Mouse (Mus musculus) hindbrain, postnatal 0 days (tissue): ENCODE measurements around the gene Isg20. TPM values are rescaled to one million over a fixed set of nuclear protein-coding genes. Genes with fewer than 3 reads are reported as not detected.
A peak's percentile ranks its signal among the peaks of the same experiment; 100 is the strongest.

Source experiments
- ATAC-seq: fragments of 200-750 bp; cut with Nextera tagmentation; 2 replicates; pipeline ENCODE4 v1.8.0; 2017; ENCODE audit warnings: mild to moderate bottlenecking, moderate TSS enrichment, moderate library complexity
- DNase-seq: peaks from one replicate; pipeline ENCODE4 v3.0.0-alpha.2; 2015; ENCODE audit warnings: low spot score
- H3K27ac ChIP-seq: fragments of 300-500 bp; sonication (generic); 2 replicates; pipeline ENCODE4 v1.5.1; 2014; ENCODE audit warnings: mild to moderate bottlenecking
- H3K27me3 ChIP-seq: fragments of 300-500 bp; sonication (generic); 2 replicates; pipeline ENCODE4 v1.6.1; 2014; ENCODE audit warnings: low read length, mixed read lengths; ENCODE audit not compliant: insufficient read depth
- H3K36me3 ChIP-seq: fragments of 300-500 bp; sonication (generic); 2 replicates; pipeline ENCODE4 v1.6.1; 2014; ENCODE audit warnings: low read length, mixed read lengths; ENCODE audit not compliant: insufficient read depth
- H3K4me1 ChIP-seq: fragments of 300-500 bp; sonication (generic); 2 replicates; pipeline ENCODE4 v1.6.1; 2014; ENCODE audit warnings: antibody characterized with exemption, low read length, mixed read lengths; ENCODE audit not compliant: insufficient read depth
- H3K4me2 ChIP-seq: fragments of 300-500 bp; sonication (generic); 2 replicates; pipeline ENCODE4 v1.6.1; 2014; ENCODE audit warnings: low read depth, mild to moderate bottlenecking, low read length, moderate library complexity, mixed read lengths
- H3K4me3 ChIP-seq: fragments of 300-500 bp; sonication (generic); 2 replicates; pipeline ENCODE4 v1.5.1; 2014; ENCODE audit warnings: low read length
- H3K9ac ChIP-seq: fragments of 300-500 bp; sonication (generic); replicated peaks from 2 replicates; pipeline ENCODE4 v1.6.1; 2014; ENCODE audit warnings: mild to moderate bottlenecking, low read length, moderate library complexity, mixed read lengths
- H3K9me3 ChIP-seq: fragments of 300-500 bp; sonication (generic); 2 replicates; pipeline ENCODE4 v1.6.1; 2016; ENCODE audit warnings: low read length, mixed read lengths
- CTCF ChIP-seq: IDR thresholded peaks from 2 replicates; pipeline ENCODE4 v1.5.1; 2016; ENCODE audit warnings: antibody characterized with exemption, control low read depth, low read depth
- WGBS: fragments of 180-500 bp; shearing (Covaris S2); extraction: QIAGEN DNeasy Blood & Tissue Kit; methylation state at CpG from one replicate; pipeline ENCODE4 v1.1.7; 2014; 5-methylcytosine and 5-hydroxymethylcytosine counted together
- polyA plus RNA-seq: library from polyadenylated mRNA; unstranded; fragments of >200 nt; fragmentation: Nextera tagmentation; extraction: Ambion mirVana; gene quantifications from 2 replicates; pipeline ENCODE4 v1.2.1, GENCODE M21; 2015
- total RNA-seq: library from RNA; depleted of rRNA; stranded (reverse); fragments of >200 nt; gene quantifications from 2 replicates; pipeline ENCODE4 v1.2.3, GENCODE M21; 2014

Gene Isg20
- total and polyA plus RNA-seq, 2 experiments from 2014 or later: 0.76 to 4.1 TPM

GRCm38 (mm10) chr7:78872831-78873230 is 40.4 kb upstream of the Isg20 start:
- 78% methylated on average over 5 of the region's 5 CpGs for WGBS

GRCm38 (mm10) chr7:78881607-78882468 is 31.4 kb upstream of the Isg20 start:
- ATAC-seq (peak; percentile 10; the same call in 1 of the 2 replicates), DNase-seq (peak; percentile 12)
- H3K4me1 ChIP-seq: no peaks in the 10 kb centered on the region
- peak overlapping the region; percentile 66 for H3K4me2 ChIP-seq
- H3K36me3 ChIP-seq: no peaks in the 10 kb centered on the region
- TF ChIP-seq CTCF: no peak
- no peaks in the 10 kb centered on the region for H3K27me3 ChIP-seq
- 10% methylated on average over 13 of the region's 16 CpGs for WGBS
- H3K9ac ChIP-seq: peak overlapping the region; percentile 65
- no peaks in the 10 kb centered on the region for H3K9me3 ChIP-seq
- H3K27ac ChIP-seq: peak overlapping the region; percentile 83
- peak overlapping the region; percentile 54 for H3K4me3 ChIP-seq

More at GRCm38 (mm10) chr7:78872831-78873230, 40.4 kb upstream of the Isg20 start:
- Histone ChIP-seq H3K36me3 (no peaks in the 10 kb centered on the region), H3K9ac (no peak overlapping the region), H3K27me3 (no peaks in the 10 kb centered on the region), H3K4me2 (no peak overlapping the region), H3K27ac (no peak overlapping the region), H3K4me3 (no peak overlapping the region), H3K4me1 (no peaks in the 10 kb centered on the region), H3K9me3 (no peaks in the 10 kb centered on the region)
- DNase-seq: no peak
- ATAC-seq: no peak
- TF ChIP-seq CTCF: no peak

GRCm38 (mm10) chr7:78882469-78882837 is 30.8 kb upstream of the Isg20 start:
- Histone ChIP-seq H3K9me3 (no peaks in the 10 kb centered on the region), H3K27ac (peak overlapping the region; percentile 83), H3K4me3 (peak overlapping the region; percentile 54), H3K4me2 (peak overlapping the region; percentile 66), H3K36me3 (no peaks in the 10 kb centered on the region), H3K27me3 (no peaks in the 10 kb centered on the region), H3K9ac (peak overlapping the region; percentile 65), H3K4me1 (peaks cover 3% of the 10 kb centered on the region; the same call in 1 of the 2 replicates)
- ATAC-seq (peak; percentile 81), DNase-seq (peak; percentile 88)
- no peak for TF ChIP-seq CTCF
- WGBS: 1% methylated on average over 22 of the region's 23 CpGs

GRCm38 (mm10) chr7:78883016-78883725 is 30.1 kb upstream of the Isg20 start:
- Histone ChIP-seq H3K4me3 (peak overlapping the region; percentile 54), H3K27ac (peak overlapping the region; percentile 83), H3K9ac (peak overlapping the region; percentile 65), H3K4me2 (peak overlapping the region; percentile 66), H3K27me3 (no peaks in the 10 kb centered on the region), H3K36me3 (no peaks in the 10 kb centered on the region), H3K9me3 (no peaks in the 10 kb centered on the region), H3K4me1 (peaks cover 3% of the 10 kb centered on the region; the same call in 1 of the 2 replicates)
- ATAC-seq (no peak), DNase-seq (peak; percentile 30)
- WGBS: under 1% methylated on average over 34 of the region's 34 CpGs
- TF ChIP-seq CTCF: no peak

- no peak for TF ChIP-seq CTCF
- Histone ChIP-seq H3K9ac (peak overlapping the region; percentile 65), H3K36me3 (0 out of 2 replicates have a peak, but pooled peaks cover 2% of the 10 kb centered on the region), H3K4me3 (peak overlapping the region; percentile 54), H3K4me2 (peak overlapping the region; percentile 66), H3K4me1 (peaks cover 3% of the 10 kb centered on the region; the same call in 1 of the 2 replicates), H3K27me3 (no peaks in the 10 kb centered on the region), H3K9me3 (no peaks in the 10 kb centered on the region), H3K27ac (peak overlapping the region; percentile 83)
- WGBS: 5% methylated on average over 8 of the region's 8 CpGs
- DNase-seq (peak; percentile 9), ATAC-seq (no peak)
These were observed 29.5 kb upstream of the Isg20 start for GRCm38 (mm10) chr7:78883726-78884060.

- H3K27ac ChIP-seq: peak overlapping the region; percentile 60; the same call in 1 of the 2 replicates
- DNase-seq (peak; percentile 91), ATAC-seq (peak; percentile 50)
- 0 out of 2 replicates have a peak, but pooled peaks cover 3% of the 10 kb centered on the region for H3K36me3 ChIP-seq
- H3K27me3 ChIP-seq: no peaks in the 10 kb centered on the region
- peak overlapping the region; percentile 66 for H3K4me2 ChIP-seq
- peak overlapping the region; percentile 50 for H3K9ac ChIP-seq
- H3K4me3 ChIP-seq: peak overlapping the region; percentile 54
- no peak for TF ChIP-seq CTCF
- no peaks in the 10 kb centered on the region for H3K9me3 ChIP-seq
- 2% methylated on average over 6 of the region's 6 CpGs for WGBS
- H3K4me1 ChIP-seq: peaks cover 3% of the 10 kb centered on the region; the same call in 1 of the 2 replicates
These were observed 29.1 kb upstream of the Isg20 start for GRCm38 (mm10) chr7:78884139-78884538.
